ENCODE assay signal across 8 mouse cellular contexts in the genomic region with DNA sequence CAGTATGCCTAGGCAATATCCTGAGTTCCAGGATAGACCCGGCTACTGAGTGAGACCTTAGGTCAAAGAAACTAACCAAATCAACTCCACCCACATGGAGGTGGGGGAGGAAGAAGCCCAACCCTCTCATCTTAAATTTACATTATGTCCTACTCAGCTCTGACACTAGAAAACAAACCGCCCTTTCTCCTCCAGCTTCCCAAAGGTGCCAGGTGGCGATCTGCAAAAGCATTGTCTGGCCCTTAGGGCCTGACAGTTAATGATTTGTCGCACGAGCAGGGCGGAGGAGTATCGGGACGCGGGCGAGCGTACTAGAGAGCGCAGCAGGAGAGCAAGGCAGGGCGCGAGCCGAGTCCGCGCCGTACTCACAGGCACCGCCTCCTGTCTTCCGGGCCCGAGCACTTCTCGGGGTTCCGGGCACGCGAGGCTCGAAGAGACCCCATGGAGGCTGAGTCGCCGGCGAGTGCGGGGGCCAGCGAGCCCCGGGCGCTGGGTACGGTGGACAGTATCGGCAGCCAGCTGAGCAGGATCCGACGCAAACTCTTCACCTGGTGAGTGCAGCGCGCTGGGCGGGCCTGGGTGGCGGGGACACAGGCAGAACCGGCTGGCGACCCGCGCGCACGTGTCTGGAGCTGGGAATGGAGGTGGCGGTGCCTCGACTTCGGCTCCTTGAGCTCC. TPM values are rescaled to one million over a fixed set of nuclear protein-coding genes. Genes with fewer than 3 reads are reported as not detected.
DNase-seq lines count a peak whose midpoint lies in the region; ATAC-seq and TF ChIP-seq lines count a peak whose summit lies in the region.

A gene (plus strand): TSS at position 195 of the 678 bp plus-strand sequence.

- H3K27me3 ChIP-seq in heart, postnatal 0 days (ENCODE audit: control insufficient read depth, insufficient read depth, low read length): peaks cover 39% of the 10 kb centered on the region
- peaks cover 20% of the 10 kb centered on the region for H3K27me3 ChIP-seq in liver, embryonic 14.5 days (ENCODE audit: control insufficient read depth, insufficient read depth, low read length)
- H3K27me3 ChIP-seq in neural tube, embryonic 12.5 days (replicated peaks): peaks cover 27% of the 10 kb centered on the region

- peak within 1 kb of the TSS; percentile 53 for H3K4me3 ChIP-seq in heart, postnatal 0 days (ENCODE audit: low read depth, low read length)
- H3K4me3 ChIP-seq in liver, embryonic 14.5 days (ENCODE audit: insufficient read depth in 1 of 2, low read depth in 2 of 2, low read length in 2 of 2): peak within 1 kb of the TSS; percentile 50 to 53
- H3K4me3 ChIP-seq in neural tube, embryonic 12.5 days: peak within 1 kb of the TSS; percentile 56

- no peak for ATAC-seq in heart, postnatal 0 days (ENCODE audit: insufficient read depth, low read depth)
- no peak; the same call in 1 of the 2 replicates for ATAC-seq in liver, embryonic 14.5 days (ENCODE audit: insufficient read depth)
- peak; percentile 83; the same call in 1 of the 2 replicates for ATAC-seq in neural tube, embryonic 12.5 days (ENCODE audit: low FRiP score, low read depth)

- no peaks in the 10 kb centered on the region for H3K36me3 ChIP-seq in heart, postnatal 0 days (replicated peaks; ENCODE audit: control insufficient read depth, insufficient read depth, low read length)
- no peaks in the 10 kb centered on the region for H3K36me3 ChIP-seq in liver, embryonic 14.5 days (replicated peaks; ENCODE audit: control insufficient read depth, insufficient read depth, low read depth)
- H3K36me3 ChIP-seq in neural tube, embryonic 12.5 days: no peaks in the 10 kb centered on the region

- H3K4me2 ChIP-seq in heart, postnatal 0 days (ENCODE audit: low read depth, low read length): peak within 1 kb of the TSS; percentile 89
- H3K4me2 ChIP-seq in liver, embryonic 14.5 days (ENCODE audit: low read depth): peak within 1 kb of the TSS; percentile 65
- peak within 1 kb of the TSS; percentile 97 for H3K4me2 ChIP-seq in neural tube, embryonic 12.5 days (replicated peaks)

- peak; percentile 24 for DNase-seq in right cerebral cortex, adult 18-20 months
- DNase-seq in right cerebral cortex, postnatal 36 days (ENCODE audit: low spot score in 2 of 2): no peak
- peak; percentile 74 for DNase-seq in embryo, embryonic 9.5 days (ENCODE audit: extremely low spot score)
- no peak for DNase-seq in heart, postnatal 0 days (ENCODE audit: low spot score)
- peak; percentile 71 to 88 for DNase-seq in kidney, postnatal 25 days
- no peak for DNase-seq in liver, embryonic 14.5 days (ENCODE audit: low read depth in 3 of 3, low spot score in 3 of 3)
- peak; percentile 56 for DNase-seq in testis, postnatal 14 days (ENCODE audit: low spot score)

- no peak for TF ChIP-seq EP300 in heart, postnatal 0 days (IDR thresholded peaks at IDR 0.05; ENCODE audit: low read depth)
- TF ChIP-seq EP300 in liver, embryonic 14.5 days (IDR thresholded peaks at IDR 0.05; ENCODE audit: low read depth): no peak

- 0 out of 2 replicates have a peak, but pooled peaks cover 7% of the 10 kb centered on the region for H3K4me1 ChIP-seq in heart, postnatal 0 days (ENCODE audit: control insufficient read depth, insufficient read depth)
- H3K4me1 ChIP-seq in liver, embryonic 14.5 days (replicated peaks; ENCODE audit: control insufficient read depth in 2 of 2, insufficient read depth in 2 of 2, low read length in 1 of 2): no peaks in the 10 kb centered on the region
- peaks cover 8% of the 10 kb centered on the region for H3K4me1 ChIP-seq in neural tube, embryonic 12.5 days

- H3K9me3 ChIP-seq in heart, postnatal 0 days (replicated peaks; ENCODE audit: control insufficient read depth, low read length): peaks cover 4% of the 10 kb centered on the region; the same call in 1 of the 2 replicates
- no peaks in the 10 kb centered on the region for H3K9me3 ChIP-seq in liver, embryonic 14.5 days (ENCODE audit: control insufficient read depth, low read length)
- 0 out of 2 replicates have a peak, but pooled peaks cover 10% of the 10 kb centered on the region for H3K9me3 ChIP-seq in neural tube, embryonic 12.5 days

- H3K27ac ChIP-seq in heart, postnatal 0 days (ENCODE audit: low read depth): no peak within 1 kb of the TSS
- H3K27ac ChIP-seq in liver, embryonic 14.5 days: no peak within 1 kb of the TSS
- no peak within 1 kb of the TSS for H3K27ac ChIP-seq in neural tube, embryonic 12.5 days

- 0 out of 2 replicates have a peak within 1 kb of the TSS, but pooled peaks have one; percentile 3 for H3K9ac ChIP-seq in heart, postnatal 0 days (replicated peaks; ENCODE audit: low read depth, low read length)
- no peak within 1 kb of the TSS for H3K9ac ChIP-seq in liver, embryonic 14.5 days (replicated peaks)
- peak within 1 kb of the TSS; percentile 53 for H3K9ac ChIP-seq in neural tube, embryonic 12.5 days

- TF ChIP-seq CTCF in heart, postnatal 0 days (IDR thresholded peaks at IDR 0.05; ENCODE audit: low read depth): no peak
- no peak for TF ChIP-seq CTCF in liver, embryonic 14.5 days (IDR thresholded peaks at IDR 0.05; ENCODE audit: low read depth)

- under 1% methylated on average over 50 of the region's 50 CpGs for WGBS in heart, postnatal 0 days
- 1% methylated on average over 50 of the region's 50 CpGs for WGBS in liver, embryonic 14.5 days (ENCODE audit: insufficient replicate concordance)
- WGBS in neural tube, embryonic 12.5 days: under 1% methylated on average over 50 of the region's 50 CpGs

RNA-seq across cellular contexts. Expression of the gene that starts here (rescaled TPM):
- 0.39 TPM in 1 of 2 replicates, not detected in the other for total RNA-seq in heart, postnatal 0 days (2014; rRNA removed; ENCODE audit: low replicate concordance)
- 0.10 and 0.16 TPM in 2 replicates for polyA plus RNA-seq in heart, postnatal 0 days (2015; fragmentation: Nextera tagmentation; extraction: Ambion mirVana)
- polyA plus RNA-seq in liver, embryonic 14.5 days (2012; rRNA removed): 0.15 and 0.26 TPM in 2 replicates
- 0.14 and 0.24 TPM in 2 replicates for polyA plus RNA-seq in liver, embryonic 14.5 days (2014; fragmentation: Nextera tagmentation; extraction: Ambion mirVana)
- 6.6 and 7.6 TPM in 2 replicates for polyA plus RNA-seq in neural tube, embryonic 12.5 days (2016; fragmentation: Nextera tagmentation; extraction: Ambion mirVana)

Comparison
In these comparisons a context has a peak if more than half of its experiments do, and no peak if none do; other contexts are left out.
1. DNase-seq: peak in right cerebral cortex, adult 18-20 months (single experiment), embryo, embryonic 9.5 days (single experiment), kidney, postnatal 25 days (2 of 2) and testis, postnatal 14 days (single experiment); none in right cerebral cortex, postnatal 36 days (0 of 2), heart, postnatal 0 days (single experiment) and liver, embryonic 14.5 days (0 of 3).
2. Peak in every context shown above with its lines, with median percentiles within 50 percentile points of each other: H3K4me2 ChIP-seq and H3K4me3 ChIP-seq.